Mouse (Mus musculus): ENCODE measurements around the gene Nexn. TPM values are rescaled to one million over a fixed set of nuclear protein-coding genes. Genes with fewer than 3 reads are reported as not detected.

Nexn gene
- polyA plus RNA-seq, 1 experiment = 2.0 TPM

GRCm38 (mm10) chr3:152282126-152282525, 16.0 kb upstream of the Nexn start:
- DNase-seq (ENCODE audit: extremely low spot score in 1 of 2, low spot score in 1 of 2) = no peak

GRCm38 (mm10) chr3:152278431-152278830, 12.3 kb upstream of the Nexn start:
- DNase-seq (ENCODE audit: extremely low spot score in 1 of 2, low spot score in 1 of 2) = no peak

DNA sequence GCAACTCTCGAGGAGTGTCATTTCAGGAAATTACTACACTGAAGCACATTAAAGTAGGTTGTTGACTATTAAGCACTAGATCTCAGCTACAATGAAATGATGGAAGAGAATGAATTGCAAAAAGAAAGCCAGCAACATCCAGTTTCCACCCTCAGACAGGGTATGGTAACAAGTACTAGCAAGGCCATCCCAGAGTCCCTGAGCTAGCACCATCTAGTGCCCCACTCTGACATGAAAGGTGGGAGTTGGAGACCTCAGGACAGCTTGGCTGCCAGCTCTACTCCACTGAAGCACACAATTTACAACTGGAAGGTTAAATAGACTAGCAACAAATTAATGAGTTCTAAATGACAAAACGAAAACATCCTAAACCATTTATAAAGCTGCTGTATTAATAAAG, 11.8 kb upstream of the Nexn start:
- DNase-seq (ENCODE audit: extremely low spot score in 1 of 2, low spot score in 1 of 2) = no peak

- no peak for DNase-seq (ENCODE audit: extremely low spot score in 1 of 2, low spot score in 1 of 2)
Measured at GRCm38 (mm10) chr3:152276935-152277334, 10.8 kb upstream of the Nexn start.

DNA sequence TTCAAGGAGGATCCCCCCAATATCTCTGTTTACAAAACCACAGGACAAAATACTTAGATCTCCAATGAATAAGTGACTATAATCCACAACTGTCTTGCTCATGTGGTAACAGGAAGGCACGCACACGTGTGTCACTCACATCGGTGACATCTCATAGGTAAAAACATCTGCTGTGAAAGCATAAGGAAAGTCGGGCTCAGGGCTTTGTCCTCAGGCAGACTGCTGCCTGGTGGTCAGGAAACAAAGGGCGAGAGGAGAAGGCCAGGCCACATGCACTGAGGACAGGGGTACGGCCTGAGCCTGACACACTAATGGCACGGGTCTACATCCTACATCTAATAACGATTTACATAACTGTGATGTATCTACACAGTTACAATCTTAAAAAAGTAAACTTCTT, 8.9 kb upstream of the Nexn start:
- DNase-seq (ENCODE audit: extremely low spot score in 1 of 2, low spot score in 1 of 2) = no peak

GRCm38 (mm10) chr3:152272974-152273685, 7.0 kb upstream of the Nexn start:
- no peak for DNase-seq (ENCODE audit: extremely low spot score in 1 of 2, low spot score in 1 of 2)

GRCm38 (mm10) chr3:152271876-152272275, 5.7 kb upstream of the Nexn start:
- no peak for DNase-seq (ENCODE audit: extremely low spot score in 1 of 2, low spot score in 1 of 2)

DNA sequence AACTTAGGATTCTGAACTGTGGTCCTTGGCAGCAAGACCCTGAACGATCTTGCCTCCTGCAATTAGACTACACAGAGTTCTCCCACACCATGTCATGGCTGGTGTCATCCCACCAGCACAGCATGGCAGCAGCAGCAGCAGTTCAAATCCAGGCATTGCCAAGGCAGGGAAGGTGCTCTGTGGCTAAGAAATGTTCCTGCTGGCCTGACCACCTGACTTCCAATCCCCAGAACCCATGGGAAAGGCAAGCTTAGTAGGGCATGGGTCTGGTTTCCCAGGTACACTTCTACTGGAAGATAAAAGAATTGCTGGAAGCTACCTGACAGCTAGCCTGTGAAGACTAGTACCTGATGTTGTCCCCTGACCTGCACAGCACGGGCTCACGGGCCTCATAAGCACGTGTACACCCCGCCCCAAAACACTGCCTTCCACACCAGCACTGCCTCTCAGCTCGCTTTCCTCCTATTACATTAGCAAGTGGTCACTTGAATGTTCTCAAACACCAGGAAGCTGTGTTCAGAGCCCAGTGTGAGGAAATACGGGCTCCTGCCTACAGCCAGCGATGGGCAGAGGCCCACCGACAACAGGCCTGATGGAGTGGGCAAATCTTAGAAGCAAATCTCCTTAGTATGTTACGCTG, 5.0 kb upstream of the Nexn start:
- no peak for DNase-seq (ENCODE audit: extremely low spot score in 1 of 2, low spot score in 1 of 2)

GRCm38 (mm10) chr3:152268099-152268498, 1.9 kb upstream of the Nexn start:
- no peak for DNase-seq (ENCODE audit: extremely low spot score in 1 of 2, low spot score in 1 of 2)

- peak in 1 of 2 experiments; percentile 47 for DNase-seq (ENCODE audit: extremely low spot score in 1 of 2, low spot score in 1 of 2)
Measured at GRCm38 (mm10) chr3:152265351-152266035, 657 bp downstream of the Nexn start.

GRCm38 (mm10) chr3:152264830-152265229, 1.3 kb downstream of the Nexn start:
- no peak for DNase-seq (ENCODE audit: extremely low spot score in 1 of 2, low spot score in 1 of 2)

- DNase-seq (ENCODE audit: extremely low spot score in 1 of 2, low spot score in 1 of 2) = no peak
Measured at GRCm38 (mm10) chr3:152264374-152264773, 1.8 kb downstream of the Nexn start.

GRCm38 (mm10) chr3:152261948-152262347, 4.2 kb downstream of the Nexn start:
- no peak for DNase-seq (ENCODE audit: extremely low spot score in 1 of 2, low spot score in 1 of 2)

- no peak for DNase-seq (ENCODE audit: extremely low spot score in 1 of 2, low spot score in 1 of 2)
Measured at GRCm38 (mm10) chr3:152261436-152261835, 4.7 kb downstream of the Nexn start.

- no peak for DNase-seq (ENCODE audit: extremely low spot score in 1 of 2, low spot score in 1 of 2)
Measured at GRCm38 (mm10) chr3:152260362-152260761, 5.8 kb downstream of the Nexn start.

DNA sequence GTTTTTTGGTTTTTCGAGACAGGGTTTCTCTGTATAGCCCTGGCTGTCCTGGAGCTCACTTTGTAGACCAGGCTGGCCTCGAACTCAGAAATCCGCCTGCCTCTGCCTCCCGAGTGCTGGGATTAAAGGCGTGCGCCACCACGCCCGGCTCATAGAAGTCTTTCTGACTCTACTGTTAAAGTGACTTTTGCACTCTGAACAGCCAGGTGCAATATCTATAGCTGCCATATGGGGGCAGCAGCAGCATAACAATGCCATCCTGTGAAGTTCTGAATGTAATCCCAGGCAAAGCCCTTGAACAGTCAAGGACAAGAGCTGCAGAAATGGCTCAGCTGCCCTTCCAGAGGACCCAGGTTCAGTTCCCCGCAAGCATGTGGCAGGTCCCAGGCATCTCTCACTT, 6.7 kb downstream of the Nexn start:
- DNase-seq (ENCODE audit: extremely low spot score in 1 of 2, low spot score in 1 of 2) = peak; percentile 63 to 87

GRCm38 (mm10) chr3:152257528-152257927, 8.6 kb downstream of the Nexn start:
- DNase-seq (ENCODE audit: extremely low spot score in 1 of 2, low spot score in 1 of 2) = no peak

DNA sequence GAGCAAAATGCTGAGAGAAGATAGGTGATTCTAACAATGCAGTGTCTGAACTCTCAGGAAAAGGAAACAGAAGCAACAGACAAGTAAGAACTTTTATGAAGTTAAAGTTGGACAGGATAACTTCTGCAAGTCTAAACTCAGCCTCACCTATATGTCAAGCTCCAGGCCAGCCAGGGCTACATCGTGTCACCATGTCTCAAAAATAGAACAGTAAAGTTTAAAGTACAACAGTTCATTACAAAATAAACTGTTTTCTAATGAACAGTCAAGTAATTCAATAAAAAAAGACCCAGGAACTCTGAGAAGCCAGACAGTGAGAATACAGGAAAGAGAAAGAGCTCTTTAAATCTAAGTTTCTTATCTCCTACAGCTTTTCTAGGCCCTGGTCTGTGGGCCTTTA, 15.7 kb downstream of the Nexn start:
- no peak for DNase-seq (ENCODE audit: extremely low spot score in 1 of 2, low spot score in 1 of 2)

- DNase-seq (ENCODE audit: extremely low spot score in 1 of 2, low spot score in 1 of 2) = no peak
Measured at GRCm38 (mm10) chr3:152247708-152248107, 18.4 kb downstream of the Nexn start.

- DNase-seq (ENCODE audit: extremely low spot score in 1 of 2, low spot score in 1 of 2) = no peak
Measured at GRCm38 (mm10) chr3:152245273-152245910, 20.8 kb downstream of the Nexn start.

- DNase-seq (ENCODE audit: extremely low spot score in 1 of 2, low spot score in 1 of 2) = no peak
Measured at GRCm38 (mm10) chr3:152243304-152243703, 22.8 kb downstream of the Nexn start.

All from frontal cortex, adult 2 months (tissue).